Mouse (Mus musculus): ENCODE results near the gene Paxip1. TPM values are rescaled to one million over a fixed set of nuclear protein-coding genes. Genes with fewer than 3 reads are reported as not detected.

Gene Paxip1
- total RNA-seq, 2 experiments from 2014 or later, result 29.3 to 31.8 TPM

- ATAC-seq (replicated peaks; ENCODE audit: poor library complexity, severe bottlenecking), result no peak
Measured at GRCm38 (mm10) chr5:27732288-27732868, 59.1 kb downstream of the Paxip1 start.

DNA sequence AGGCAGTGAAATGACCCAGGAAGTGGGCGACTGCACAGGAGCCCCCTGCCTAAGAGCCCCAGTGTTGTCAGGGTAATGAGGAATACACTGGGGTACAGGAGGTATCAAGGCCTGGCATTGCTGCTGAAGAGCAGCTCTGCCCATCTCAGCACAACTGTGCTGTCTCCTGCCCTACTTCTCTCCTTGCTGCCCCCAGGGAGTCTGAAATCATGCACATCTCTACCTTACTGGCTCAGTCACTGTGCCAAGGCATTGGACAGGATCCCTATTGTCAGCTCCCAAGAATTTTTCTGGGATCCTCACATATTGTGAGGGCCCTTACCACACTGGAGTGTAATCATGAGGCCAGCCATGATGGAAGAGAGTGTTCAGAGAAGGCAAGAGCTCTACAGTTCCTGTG lies 60.1 kb downstream of the Paxip1 start:
- no peak for ATAC-seq (replicated peaks; ENCODE audit: poor library complexity, severe bottlenecking)

- ATAC-seq (replicated peaks; ENCODE audit: poor library complexity, severe bottlenecking), result no peak
Measured at GRCm38 (mm10) chr5:27730666-27731065, 60.8 kb downstream of the Paxip1 start.

GRCm38 (mm10) chr5:27724460-27724859 lies 67.0 kb downstream of the Paxip1 start:
- ATAC-seq (replicated peaks; ENCODE audit: poor library complexity, severe bottlenecking), result no peak

DNA sequence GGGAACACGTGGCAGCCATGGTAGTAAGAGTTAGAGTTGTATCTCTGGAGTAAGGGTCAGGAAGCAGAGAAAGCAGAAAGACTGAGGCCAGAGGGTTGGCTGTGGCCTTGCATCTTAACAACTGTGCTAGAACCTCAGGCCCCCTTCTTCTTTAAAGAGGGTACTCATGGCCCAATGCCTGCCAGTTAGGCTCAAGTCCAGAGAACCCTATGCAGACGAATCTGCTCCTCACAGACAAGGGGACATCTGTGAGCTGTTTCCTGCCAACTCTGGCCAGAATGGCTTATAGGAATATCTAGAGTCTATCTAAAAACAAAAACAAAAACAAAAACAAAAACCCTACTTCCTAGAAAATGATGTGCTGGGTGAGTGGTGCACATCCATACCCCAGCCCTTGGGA lies 72.2 kb downstream of the Paxip1 start:
- no peak for ATAC-seq (replicated peaks; ENCODE audit: poor library complexity, severe bottlenecking)

GRCm38 (mm10) chr5:27717301-27717700 lies 74.2 kb downstream of the Paxip1 start:
- ATAC-seq (replicated peaks; ENCODE audit: poor library complexity, severe bottlenecking), result no peak

DNA sequence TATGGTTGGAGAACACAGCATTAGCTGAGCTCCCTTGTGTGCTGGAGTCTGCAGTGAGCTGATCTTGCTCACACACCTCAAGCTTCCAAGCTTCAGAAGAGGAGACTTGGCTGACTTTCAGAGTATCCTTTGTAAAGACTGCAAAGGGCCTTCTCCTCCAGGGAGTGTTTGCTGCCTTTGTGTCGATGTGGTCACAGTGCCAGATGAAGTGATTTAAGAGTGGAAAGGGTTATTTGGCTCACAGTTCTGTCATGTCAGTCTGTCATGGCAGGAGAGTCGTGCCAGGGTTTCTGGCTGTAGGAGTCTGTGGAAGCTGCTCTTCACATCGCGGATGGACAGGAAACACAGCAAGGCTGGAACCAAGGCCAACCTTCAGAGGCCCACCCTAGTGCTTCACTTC lies 75.5 kb downstream of the Paxip1 start:
- no peak for ATAC-seq (replicated peaks; ENCODE audit: poor library complexity, severe bottlenecking)

GRCm38 (mm10) chr5:27714356-27714755 lies 77.1 kb downstream of the Paxip1 start:
- ATAC-seq (replicated peaks; ENCODE audit: poor library complexity, severe bottlenecking), result no peak

GRCm38 (mm10) chr5:27711461-27712192 lies 79.9 kb downstream of the Paxip1 start:
- no peak for ATAC-seq (replicated peaks; ENCODE audit: poor library complexity, severe bottlenecking)

DNA sequence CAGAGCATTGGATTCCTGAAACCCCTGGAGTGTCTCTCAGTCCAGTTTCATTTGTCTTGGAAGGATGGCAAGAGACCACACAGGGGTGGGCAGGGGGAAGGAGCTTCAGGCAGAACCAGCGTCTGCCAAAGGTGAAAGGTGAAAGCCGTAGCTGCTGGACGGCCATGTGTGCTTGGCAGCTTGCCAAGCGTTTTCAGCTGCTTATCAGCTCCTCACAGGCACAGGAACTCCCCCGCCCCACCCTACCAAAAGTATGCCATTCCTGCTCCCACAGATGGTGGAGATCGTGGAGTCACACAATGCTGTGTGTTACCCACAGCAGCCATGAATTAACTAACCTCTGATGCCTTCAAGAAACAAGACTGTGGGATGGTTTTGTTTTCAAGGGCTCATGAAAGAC lies 83.3 kb downstream of the Paxip1 start:
- ATAC-seq (replicated peaks; ENCODE audit: poor library complexity, severe bottlenecking), result no peak

DNA sequence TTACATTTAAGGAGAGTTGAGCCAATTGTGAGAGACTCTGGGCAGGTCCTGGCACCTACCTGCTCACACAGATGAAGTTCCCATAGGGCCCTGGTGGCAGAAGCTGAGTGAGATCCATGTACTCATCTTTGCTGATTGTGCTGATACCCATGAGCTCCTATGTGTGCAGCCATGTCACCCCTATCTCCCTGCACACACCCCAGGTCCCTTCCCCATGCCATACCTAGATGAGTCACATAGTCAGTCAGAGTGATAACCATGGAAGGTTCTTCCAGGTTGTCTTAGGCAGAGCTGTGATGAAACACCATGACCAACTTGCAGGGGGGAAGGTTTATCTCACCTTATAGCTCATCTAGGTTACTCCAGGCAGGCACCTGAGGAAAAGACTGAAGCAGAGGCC lies 84.2 kb downstream of the Paxip1 start:
- no peak for ATAC-seq (replicated peaks; ENCODE audit: poor library complexity, severe bottlenecking)

- ATAC-seq (replicated peaks; ENCODE audit: poor library complexity, severe bottlenecking), result no peak
Measured at GRCm38 (mm10) chr5:27706551-27706950, 84.9 kb downstream of the Paxip1 start.

DNA sequence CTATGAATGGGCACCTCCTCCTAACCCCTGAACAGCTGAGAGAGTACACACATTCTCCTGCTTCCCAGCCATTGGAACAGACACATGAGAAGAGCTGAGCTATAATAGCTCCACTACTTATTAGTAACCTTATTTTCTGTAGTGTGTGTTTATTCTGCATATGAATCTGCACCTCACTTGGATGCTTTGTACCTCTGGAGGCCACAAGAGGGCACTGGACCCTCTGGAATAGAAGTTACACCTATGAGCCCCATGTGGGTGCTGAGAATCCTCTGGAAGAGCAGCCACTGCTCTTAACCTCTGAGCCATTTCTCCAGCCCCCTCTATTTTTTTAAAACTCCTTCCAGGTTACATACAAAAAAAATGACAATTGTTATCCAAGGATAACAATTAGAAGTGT lies 86.5 kb downstream of the Paxip1 start:
- ATAC-seq (replicated peaks; ENCODE audit: poor library complexity, severe bottlenecking), result no peak

GRCm38 (mm10) chr5:27702482-27702881 lies 89.0 kb downstream of the Paxip1 start:
- ATAC-seq (replicated peaks; ENCODE audit: poor library complexity, severe bottlenecking), result no peak

Other genes starting within 250 kb of the Paxip1 start
- gene Htr5a, start 50.5 kb upstream of the Paxip1 start, total RNA-seq (2014; fragmentation: Nextera tagmentation), result 0.21 TPM in 1 of 2 replicates, not detected in the other
- not detected in 2 replicates for gene Htr5a, start 50.5 kb upstream of the Paxip1 start, total RNA-seq (2017)

Measured in granulocyte monocyte progenitor cell, adult 5-6 weeks (primary cell).